Mouse (Mus musculus) v-Abl transformed pro-B cells (cell line): ENCODE measurements around the gene Sec31b.

Source experiments
- in situ Hi-C, 2 experiments: fragments of 400-800 bp; cut with MboI; formaldehyde crosslinking; loops; one replicate each; pipeline ENCODE4 v1.15.1; 2025; ENCODE audit not compliant: unreplicated experiment in 2 of 2

Gene Sec31b

GRCm38 (mm10) chr19:44496511-44496910, 49.2 kb downstream of the Sec31b start:
- in situ Hi-C loops, result loop anchor here in 1 of 2 experiments (25.0 kb wide), 1 partner anchor 391 kb away; no protein-coding TSS in a partner anchor

GRCm38 (mm10) chr19:44493128-44493527, 52.5 kb downstream of the Sec31b start, which contains the start of gene Wnt8b:
TSS of gene Wnt8b (plus strand) at chr19:44493472.
- in situ Hi-C loops, result loop anchor here in 1 of 2 experiments (25.0 kb wide), 1 partner anchor 394 kb away; no protein-coding TSS in a partner anchor

- in situ Hi-C loops, result loop anchor here in 1 of 2 experiments (25.0 kb wide), 1 partner anchor 400 kb away; no protein-coding TSS in a partner anchor
These were observed 58.4 kb downstream of the Sec31b start for GRCm38 (mm10) chr19:44487266-44487665.

- in situ Hi-C loops, result loop anchor here (5.0 to 25.0 kb wide), 4 partner anchors 54 to 416 kb away; partner anchors contain the start of gene Sec31b (in 1 of the 2)
These were observed 69.1 kb downstream of the Sec31b start for GRCm38 (mm10) chr19:44476541-44476940.

- in situ Hi-C loops, result loop anchor here (5.0 to 25.0 kb wide), 4 partner anchors 53 to 417 kb away; partner anchors contain the start of gene Sec31b (in 1 of the 2)
These were observed 70.4 kb downstream of the Sec31b start for GRCm38 (mm10) chr19:44475268-44475667.

GRCm38 (mm10) chr19:44474158-44474557, 71.5 kb downstream of the Sec31b start:
- in situ Hi-C loops, result loop anchor here (5.0 to 10.0 kb wide), 4 partner anchors 52 to 112 kb away; partner anchors contain the start of gene Sec31b (in 1 of the 2)
